Mouse (Mus musculus) ES-Bruce4 (cell line): ENCODE measurements around the gene Pik3r1. TPM values are rescaled to one million over a fixed set of nuclear protein-coding genes. Genes with fewer than 3 reads are reported as not detected.

ENCODE experiments used
- H3K27ac ChIP-seq: 2 replicates; pipeline ENCODE4 v1.5.1; 2012; ENCODE audit warnings: low read length, inconsistent platforms; ENCODE audit not compliant: insufficient read depth
- H3K27me3 ChIP-seq: 2 replicates; pipeline ENCODE4 v1.6.1; 2012; ENCODE audit warnings: mild to moderate bottlenecking, low read length, inconsistent platforms; ENCODE audit not compliant: control insufficient read depth, poor library complexity, insufficient read depth, severe bottlenecking
- H3K36me3 ChIP-seq: 2 replicates; pipeline ENCODE4 v1.6.1; 2012; ENCODE audit warnings: inconsistent platforms, mild to moderate bottlenecking, low read length, moderate library complexity; ENCODE audit not compliant: control insufficient read depth, poor library complexity, insufficient read depth, severe bottlenecking
- H3K4me1 ChIP-seq: one replicate; pipeline ENCODE4 v1.8.1; 2011; ENCODE audit warnings: low read length; ENCODE audit not compliant: control insufficient read depth, insufficient read depth
- H3K4me3 ChIP-seq: 2 replicates; pipeline ENCODE4 v1.5.1; 2011; ENCODE audit warnings: low read depth, mild to moderate bottlenecking, low read length
- H3K9ac ChIP-seq: 2 replicates; pipeline ENCODE4 v1.6.1; 2012; ENCODE audit warnings: low read depth, mild to moderate bottlenecking, inconsistent platforms; ENCODE audit not compliant: poor library complexity, severe bottlenecking
- H3K9me3 ChIP-seq: replicated peaks from 2 replicates; pipeline ENCODE4 v1.6.1; 2012; ENCODE audit warnings: mild to moderate bottlenecking, low read length, inconsistent platforms; ENCODE audit not compliant: control insufficient read depth, poor library complexity, insufficient read depth, severe bottlenecking
- CTCF ChIP-seq: IDR thresholded peaks from one replicate; pipeline ENCODE4 v1.8.1; 2011; ENCODE audit warnings: low read depth, low read length
- EP300 ChIP-seq: IDR thresholded peaks from 2 replicates; pipeline ENCODE4 v1.6.1; 2011; ENCODE audit warnings: low read depth, low read length; ENCODE audit not compliant: insufficient read depth
- POLR2A ChIP-seq: IDR thresholded peaks from one replicate; pipeline ENCODE4 v1.8.1; 2011; ENCODE audit warnings: low read length; ENCODE audit not compliant: insufficient read depth
- polyA plus RNA-seq: library from polyadenylated mRNA; stranded (reverse); fragments of >200 nt; gene quantifications from 2 replicates; pipeline ENCODE4 v1.2.4, GENCODE M21; 2011; ENCODE audit warnings: low read depth; ENCODE audit not compliant: missing spikeins, insufficient read depth, insufficient read length

Pik3r1 gene
- polyA plus RNA-seq, 1 experiment = 7.5 TPM

DNA sequence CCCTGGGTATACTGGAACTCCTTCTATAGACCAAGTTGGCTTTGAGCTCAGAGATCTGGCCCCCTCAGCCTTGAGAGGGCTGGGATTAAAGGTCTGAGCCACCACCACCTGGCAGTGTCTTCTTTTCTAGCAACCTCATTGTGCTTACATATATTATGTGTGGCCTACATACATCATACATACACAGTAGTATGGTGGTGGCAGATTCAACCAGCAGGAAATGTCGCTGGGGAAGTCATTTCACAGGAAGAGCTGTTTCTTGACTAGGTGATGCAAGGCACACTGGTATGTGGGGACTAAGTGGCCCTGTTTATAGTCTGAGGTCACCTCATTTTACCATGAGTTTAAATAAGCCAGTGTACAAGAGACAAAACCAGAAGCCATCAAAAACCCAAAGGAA is 87.9 kb downstream of the Pik3r1 start:
- H3K4me1 ChIP-seq = no peaks in the 10 kb centered on the region
- no peaks in the 10 kb centered on the region for H3K27me3 ChIP-seq
- H3K4me3 ChIP-seq = no peak overlapping the region
- no peaks in the 10 kb centered on the region for H3K36me3 ChIP-seq
- H3K9ac ChIP-seq = no peak overlapping the region
- no peaks in the 10 kb centered on the region for H3K9me3 ChIP-seq
- TF ChIP-seq CTCF (no peak), POLR2A (no peak), EP300 (no peak)
- no peak overlapping the region for H3K27ac ChIP-seq

DNA sequence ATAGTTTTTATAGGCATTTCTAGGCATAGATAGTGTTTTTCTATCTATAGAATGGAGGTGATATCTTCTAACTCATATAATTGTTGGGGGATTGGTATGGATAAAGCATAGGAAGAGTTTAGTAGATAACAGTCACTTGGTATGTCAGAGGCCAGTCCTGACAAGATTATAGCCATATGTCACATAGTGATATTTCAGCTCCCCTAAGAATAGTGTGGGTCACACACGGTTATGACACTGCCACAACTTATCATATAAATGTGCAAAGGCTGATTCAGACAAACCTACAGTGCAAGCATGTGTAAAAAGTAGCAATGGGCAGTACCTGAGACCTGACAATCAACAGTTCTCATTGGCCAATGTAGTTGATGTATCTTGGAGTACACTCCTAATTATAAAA is 89.0 kb downstream of the Pik3r1 start:
- H3K27me3 ChIP-seq = no peaks in the 10 kb centered on the region
- no peaks in the 10 kb centered on the region for H3K4me1 ChIP-seq
- H3K36me3 ChIP-seq = no peaks in the 10 kb centered on the region
- H3K27ac ChIP-seq = no peak overlapping the region
- H3K4me3 ChIP-seq = no peak overlapping the region
- H3K9ac ChIP-seq = no peak overlapping the region
- no peak for TF ChIP-seq EP300
- TF ChIP-seq CTCF = no peak
- no peak for TF ChIP-seq POLR2A
- no peaks in the 10 kb centered on the region for H3K9me3 ChIP-seq

DNA sequence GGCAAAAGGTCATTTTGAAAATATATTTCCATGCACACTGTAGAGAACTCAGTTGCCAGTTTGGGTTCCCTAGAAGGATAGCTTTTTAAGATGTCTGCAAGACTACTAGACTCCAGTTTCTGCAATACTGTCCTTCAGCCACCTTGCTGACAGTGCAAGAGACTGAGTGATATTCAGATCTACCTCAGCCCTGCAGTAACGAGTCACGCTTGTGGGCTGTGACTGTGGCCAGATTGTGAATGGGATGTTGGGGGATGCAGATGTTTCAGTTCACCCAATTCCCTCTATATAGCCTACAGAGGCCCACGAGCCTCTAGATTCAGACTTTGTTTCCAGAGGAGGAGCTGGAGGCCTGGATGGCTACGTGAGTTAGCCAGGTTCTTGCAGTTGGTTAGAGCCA is 90.0 kb downstream of the Pik3r1 start:
- Histone ChIP-seq H3K36me3 (no peaks in the 10 kb centered on the region), H3K4me3 (no peak overlapping the region), H3K9me3 (no peaks in the 10 kb centered on the region), H3K9ac (no peak overlapping the region), H3K4me1 (no peaks in the 10 kb centered on the region), H3K27ac (no peak overlapping the region), H3K27me3 (no peaks in the 10 kb centered on the region)
- TF ChIP-seq EP300 = no peak
- no peak for TF ChIP-seq CTCF
- no peak for TF ChIP-seq POLR2A

DNA sequence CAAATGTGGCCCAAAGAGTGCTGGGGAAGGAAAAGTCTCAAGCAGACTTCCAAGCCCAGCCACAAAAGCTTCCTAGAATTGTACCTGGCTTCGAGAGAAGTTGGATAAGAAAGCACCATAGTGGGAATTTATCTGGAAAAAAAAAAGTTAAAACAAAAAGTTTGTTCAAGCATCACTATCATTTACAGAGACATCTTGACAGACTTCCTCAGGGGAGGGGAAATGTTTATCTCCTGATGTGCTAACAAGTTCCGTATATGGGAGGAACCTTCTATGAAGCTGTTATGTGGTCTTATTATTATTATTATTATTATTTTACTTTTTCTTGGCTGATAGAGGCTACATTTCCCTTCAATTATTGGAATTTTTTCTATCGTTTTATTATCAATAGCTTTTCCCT is 94.1 kb downstream of the Pik3r1 start:
- TF ChIP-seq CTCF (no peak), POLR2A (no peak), EP300 (no peak)
- no peak overlapping the region for H3K4me3 ChIP-seq
- no peaks in the 10 kb centered on the region for H3K27me3 ChIP-seq
- no peaks in the 10 kb centered on the region for H3K9me3 ChIP-seq
- H3K27ac ChIP-seq = no peak overlapping the region
- H3K4me1 ChIP-seq = no peaks in the 10 kb centered on the region
- H3K36me3 ChIP-seq = no peaks in the 10 kb centered on the region
- no peak overlapping the region for H3K9ac ChIP-seq

DNA sequence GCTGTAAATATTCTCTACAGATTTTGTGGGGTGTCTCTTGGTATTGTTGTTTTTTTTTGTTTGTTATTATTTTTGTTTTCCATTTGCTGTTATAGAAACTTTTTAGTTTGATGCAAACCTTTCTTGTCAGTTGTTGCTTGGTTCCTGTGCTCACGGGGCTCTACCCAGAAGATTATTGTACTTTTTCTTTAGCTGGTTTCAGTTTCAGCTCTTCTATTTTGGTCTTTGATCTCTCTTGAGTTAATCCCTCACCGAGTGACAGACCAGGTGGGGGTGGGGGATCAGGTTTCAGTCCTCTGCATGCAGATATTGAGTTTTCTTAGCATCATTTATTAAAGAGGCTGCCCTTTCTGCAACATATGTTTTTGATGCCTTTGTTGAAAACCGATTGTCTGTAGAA is 99.2 kb downstream of the Pik3r1 start:
- Histone ChIP-seq H3K9me3 (no peaks in the 10 kb centered on the region), H3K36me3 (no peaks in the 10 kb centered on the region), H3K27ac (no peak overlapping the region), H3K4me1 (no peaks in the 10 kb centered on the region), H3K27me3 (no peaks in the 10 kb centered on the region), H3K9ac (no peak overlapping the region), H3K4me3 (no peak overlapping the region)
- no peak for TF ChIP-seq EP300
- TF ChIP-seq POLR2A = no peak
- TF ChIP-seq CTCF = no peak

DNA sequence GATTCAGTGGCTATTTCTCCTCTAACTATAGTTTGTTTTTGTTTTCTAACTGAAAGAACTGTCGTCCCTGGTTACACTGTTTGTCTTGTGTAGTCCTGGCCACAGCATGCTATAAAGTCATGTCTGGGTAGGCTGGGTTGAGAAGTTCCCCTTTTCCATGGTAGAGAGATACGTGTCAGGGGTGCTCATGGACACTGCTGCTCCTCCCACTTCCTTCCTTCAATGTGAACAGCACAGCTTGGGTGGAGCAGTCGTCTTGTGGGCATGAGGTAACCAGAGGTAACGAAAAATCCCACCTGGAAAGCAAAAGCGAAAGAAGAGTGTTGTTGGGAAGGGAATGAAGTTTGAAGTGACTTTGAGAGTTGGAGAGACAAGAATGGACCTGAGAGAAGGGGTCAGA is 104.0 kb downstream of the Pik3r1 start:
- TF ChIP-seq EP300 = no peak
- TF ChIP-seq POLR2A = no peak
- no peak for TF ChIP-seq CTCF
- Histone ChIP-seq H3K27ac (no peak overlapping the region), H3K9me3 (no peaks in the 10 kb centered on the region), H3K4me3 (no peak overlapping the region), H3K4me1 (peaks cover 2% of the 10 kb centered on the region), H3K27me3 (no peaks in the 10 kb centered on the region), H3K9ac (no peak overlapping the region), H3K36me3 (no peaks in the 10 kb centered on the region)

DNA sequence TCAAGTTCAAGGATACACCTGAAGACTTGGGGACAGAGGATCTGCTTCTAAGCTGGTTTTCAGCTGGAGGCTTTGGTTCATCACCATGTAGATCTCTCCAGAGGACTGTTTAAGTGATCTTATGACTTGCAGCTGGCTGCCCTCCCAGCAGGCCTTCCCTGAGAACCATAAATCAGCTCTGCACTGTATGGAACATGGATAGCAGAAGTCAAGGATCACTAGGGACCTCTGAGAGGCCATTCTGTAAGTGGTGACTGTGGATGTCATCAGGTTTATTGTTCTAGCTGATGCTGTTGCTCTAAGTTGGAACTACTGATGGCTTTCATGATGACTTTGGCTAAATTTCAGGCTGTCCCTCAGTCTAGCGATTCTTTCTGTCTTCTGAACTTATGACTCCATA is 105.1 kb downstream of the Pik3r1 start:
- Histone ChIP-seq H3K4me1 (peaks cover 2% of the 10 kb centered on the region), H3K27ac (no peak overlapping the region), H3K4me3 (no peak overlapping the region), H3K27me3 (no peaks in the 10 kb centered on the region), H3K9ac (no peak overlapping the region), H3K9me3 (no peaks in the 10 kb centered on the region), H3K36me3 (no peaks in the 10 kb centered on the region)
- no peak for TF ChIP-seq POLR2A
- no peak for TF ChIP-seq EP300
- TF ChIP-seq CTCF = no peak
